ENCODE assay signal across 7 mouse cellular contexts in genomic region chr17:88256599-88257544, GRCm38 (mm10).
DNase-seq lines count a peak whose midpoint lies in the region; ATAC-seq and TF ChIP-seq lines count a peak whose summit lies in the region.

No protein-coding gene starts in this region.

- TF ChIP-seq CTCF in hindbrain, postnatal 0 days (IDR thresholded peaks at IDR 0.05; ENCODE audit: low read depth) = peak; percentile 80
- peak; percentile 58 for TF ChIP-seq CTCF in left cerebral cortex, adult 2 months (IDR thresholded peaks at IDR 0.05)

- H3K36me3 ChIP-seq in hindbrain, postnatal 0 days (ENCODE audit: insufficient read depth, low read length) = no peaks in the 10 kb centered on the region
- H3K36me3 ChIP-seq in macrophage (ENCODE audit: inconsistent target) = no peaks in the 10 kb centered on the region

- peak overlapping the region; percentile 98 for H3K27ac ChIP-seq in hindbrain, postnatal 0 days
- H3K27ac ChIP-seq in left cerebral cortex, adult 2 months = peak overlapping the region; percentile 98
- peak overlapping the region; percentile 54 for H3K27ac ChIP-seq in macrophage

- H3K79me2 ChIP-seq in macrophage (ENCODE audit: inconsistent target) = no peaks in the 10 kb centered on the region

- peak overlapping the region; percentile 100 for H3K4me2 ChIP-seq in hindbrain, postnatal 0 days (ENCODE audit: low read depth, low read length)

- ATAC-seq in hindbrain, postnatal 0 days = peak; percentile 74

- H3K4me3 ChIP-seq in hindbrain, postnatal 0 days (ENCODE audit: low read length) = peak overlapping the region; percentile 64
- H3K4me3 ChIP-seq in left cerebral cortex, adult 2 months = peak overlapping the region; percentile 87
- H3K4me3 ChIP-seq in macrophage (ENCODE audit: inconsistent target) = peak overlapping the region; percentile 63

- peak overlapping the region; percentile 95 for H3K9ac ChIP-seq in hindbrain, postnatal 0 days (replicated peaks; ENCODE audit: low read length)

- intact Hi-C loops in left cerebral cortex, adult 2 months (cut with DNase I) = loop anchor here (1.0 to 2.0 kb wide), 2 partner anchors 17 to 184 kb away; partner anchors contain the start of gene Foxn2

- H3K4me1 ChIP-seq in hindbrain, postnatal 0 days (ENCODE audit: insufficient read depth, low read length) = peaks cover 12% of the 10 kb centered on the region; the same call in 1 of the 2 replicates

- whole genome bisulfite sequencing in hindbrain, postnatal 0 days = under 1% methylated on average over 18 of the region's 18 CpGs
- 12% methylated on average over 18 of the region's 18 CpGs for WGBS in macrophage (ENCODE audit: missing documents)

- no peaks in the 10 kb centered on the region for H3K9me3 ChIP-seq in hindbrain, postnatal 0 days (ENCODE audit: low read length)

- no peaks in the 10 kb centered on the region for H3K27me3 ChIP-seq in hindbrain, postnatal 0 days (ENCODE audit: insufficient read depth, low read length)

- peak; percentile 73 for DNase-seq in ZHBTc4 (ENCODE audit: low read depth, low spot score)
- DNase-seq in cerebellum, postnatal 25 days = peak; percentile 78 to 85
- DNase-seq in gastrocnemius, adult 8-10 months (ENCODE audit: low spot score in 2 of 2) = peak; percentile 63 to 68
- peak; percentile 89 for DNase-seq in hindbrain, postnatal 0 days (ENCODE audit: low spot score)
- peak; percentile 39 to 60 for DNase-seq in left cerebral cortex, adult 2 months (ENCODE audit: extremely low spot score in 1 of 2, low spot score in 2 of 2)
- peak; percentile 67 to 76 for DNase-seq in right cerebral cortex, postnatal 10 days (ENCODE audit: low spot score in 2 of 2)

Comparison
In these comparisons a context has a peak if more than half of its experiments do, and no peak if none do; other contexts are left out.
1. Peak in every context shown above with its lines: DNase-seq, ATAC-seq, H3K4me3 ChIP-seq and H3K27ac ChIP-seq.